Mouse (Mus musculus): ENCODE results near the gene Apela.
"Not testable (repeated sequence)": the region's sequence is repeated elsewhere in the genome, so short reads cannot be mapped to it uniquely, and the experiment has no call there.

The Apela gene

DNA sequence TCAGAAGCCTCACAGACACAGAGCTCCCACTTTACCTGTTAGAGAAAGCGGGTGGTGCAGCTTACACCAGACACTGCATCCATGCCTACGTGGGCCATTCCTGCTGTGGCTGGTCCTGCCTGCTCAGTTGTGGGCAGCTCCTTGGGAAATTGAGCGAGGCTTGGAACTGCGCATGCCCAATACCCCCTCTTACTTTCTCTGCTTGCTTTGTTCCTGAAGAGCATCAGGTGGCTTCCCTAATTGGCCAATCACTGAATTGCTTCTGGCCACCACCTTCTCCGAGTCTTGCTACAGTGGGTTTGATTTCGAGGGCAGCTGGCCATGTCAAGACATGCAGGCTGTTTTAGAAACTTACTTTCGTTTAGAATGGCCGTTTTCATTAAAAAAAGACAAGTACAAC, 18.7 kb downstream of the Apela start, which contains the start of the genes Trim61 and Trim60:
Trim61 (minus strand) TSS at position 101 of the 400 bp plus-strand sequence.
Trim60 (minus strand) TSS at position 162 of the 400 bp plus-strand sequence.
- DNase-seq = no peak

DNA sequence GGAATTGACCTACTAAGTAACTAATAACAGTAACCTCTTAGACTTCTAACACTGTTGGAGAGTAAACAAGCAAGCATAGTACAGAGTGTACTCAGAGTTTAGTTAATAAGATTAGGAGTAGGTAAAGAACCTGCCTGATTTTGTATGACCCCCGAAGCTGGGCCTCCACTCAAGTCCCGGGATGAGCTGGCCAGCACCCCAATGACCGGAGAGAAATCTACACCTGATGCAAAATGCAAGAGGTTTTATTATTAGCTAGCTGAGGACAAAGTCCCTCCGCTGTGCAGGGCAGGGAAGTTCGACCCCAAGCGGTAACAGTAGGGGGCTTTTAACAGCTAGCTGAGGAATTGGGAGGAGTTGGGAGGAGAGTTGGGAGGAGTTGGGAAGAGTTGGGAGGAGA, 29.5 kb downstream of the Apela start:
- not testable (repeated sequence) for DNase-seq

DNA sequence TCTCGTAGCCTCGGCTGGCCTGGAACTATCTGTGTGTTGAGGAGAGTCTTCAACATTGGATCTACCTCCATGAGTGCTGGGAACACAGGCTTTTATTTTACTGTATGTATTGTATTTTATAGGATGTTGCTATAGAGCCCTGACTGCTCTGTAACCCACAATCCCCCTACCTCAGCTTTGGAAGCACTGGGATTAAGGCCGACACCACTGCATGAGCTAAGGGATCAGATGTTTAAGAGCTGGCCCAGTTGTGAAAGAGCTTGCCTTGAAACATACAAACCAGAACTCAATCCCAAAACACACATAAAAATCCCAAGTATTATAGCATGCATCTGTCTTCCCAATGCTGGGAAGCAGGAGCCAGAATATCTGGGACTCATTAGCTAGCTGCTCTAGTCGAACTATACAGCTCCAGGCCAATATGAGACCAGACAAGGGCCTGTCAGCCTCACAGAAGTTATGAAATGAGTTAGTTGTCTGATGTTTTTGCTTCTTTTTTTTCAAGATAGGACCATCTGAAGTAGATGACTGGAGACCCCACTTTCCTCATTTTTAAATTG, 38.2 kb downstream of the Apela start:
- DNase-seq = no peak

DNA sequence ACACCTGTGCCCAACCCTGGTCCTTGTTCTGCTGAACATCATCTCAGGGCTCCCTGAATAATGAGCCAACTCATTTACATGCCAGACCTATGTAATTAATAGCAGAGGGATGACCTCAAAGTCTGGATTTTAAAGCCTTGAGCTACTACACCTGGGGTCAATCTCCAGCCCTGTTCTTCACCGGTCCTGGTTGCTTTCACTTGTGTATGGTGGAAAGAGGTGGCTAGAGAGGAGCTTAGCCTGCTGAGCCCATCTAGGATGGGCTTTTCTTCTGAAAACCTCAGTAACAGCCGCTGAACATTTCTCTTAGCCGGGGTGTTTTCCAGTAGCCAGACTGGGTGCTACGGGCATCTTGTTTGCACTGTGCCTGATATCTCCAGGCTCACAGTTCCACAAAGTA, 49.4 kb downstream of the Apela start, which contains the start of gene Trim75:
Trim75 (minus strand) TSS at position 101 of the 400 bp plus-strand sequence.
- DNase-seq = no peak

DNA sequence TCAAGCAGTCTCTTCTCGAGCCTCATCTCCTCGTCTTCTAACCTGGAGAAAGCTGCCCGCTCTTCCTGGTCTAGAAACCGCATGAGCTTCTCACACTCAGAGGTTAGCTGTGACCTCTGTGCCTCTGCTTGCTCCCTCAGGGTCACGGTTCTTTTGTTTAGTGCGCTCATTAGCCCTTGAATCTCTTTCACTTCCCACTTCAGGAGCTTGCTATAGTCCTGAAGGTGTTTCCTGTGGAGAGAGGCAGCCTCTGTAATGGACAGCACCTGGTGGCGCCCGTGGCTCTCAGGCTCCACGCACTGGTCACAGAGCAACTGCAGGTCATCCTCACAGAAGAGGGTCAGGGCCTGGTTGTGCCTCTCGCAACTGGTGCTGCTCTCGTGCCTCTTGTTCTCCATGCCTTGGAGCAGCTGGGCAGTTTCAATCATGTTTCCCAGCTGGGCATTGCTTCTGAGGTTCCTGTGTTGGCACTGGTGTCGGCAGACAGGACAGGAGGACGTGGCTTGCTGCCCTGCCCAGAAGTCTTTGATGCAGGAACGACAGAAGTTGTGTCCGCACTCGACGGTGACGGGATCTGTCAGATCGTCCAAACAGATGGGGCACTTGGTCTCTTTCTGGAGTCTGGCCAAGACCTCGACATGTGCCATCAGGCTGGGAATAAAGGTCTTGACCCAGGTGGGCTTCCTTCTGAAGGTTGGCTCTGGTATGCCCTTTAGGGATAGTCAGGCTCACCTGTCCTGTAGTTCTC, 53.8 kb downstream of the Apela start:
- DNase-seq = peak; percentile 10
